Mouse (Mus musculus): Measurements from ENCODE around the gene Zfp831. TPM values are rescaled to one million over a fixed set of nuclear protein-coding genes. Genes with fewer than 3 reads are reported as not detected.

Zfp831 gene
- total RNA-seq (2021), result 10 to 100 TPM; 23.0 to 23.1 TPM
- long read RNA-seq, experiment 1, partial matches to known transcripts, result 0 of 8 reads
- long read RNA-seq, experiment 1, other reads (novel, unspliced or antisense), result 8 of 8 reads
- long read RNA-seq, experiment 2, partial matches to known transcripts, result 0 of 5 reads
- long read RNA-seq, experiment 2, other reads (novel, unspliced or antisense), result 5 of 5 reads

DNA sequence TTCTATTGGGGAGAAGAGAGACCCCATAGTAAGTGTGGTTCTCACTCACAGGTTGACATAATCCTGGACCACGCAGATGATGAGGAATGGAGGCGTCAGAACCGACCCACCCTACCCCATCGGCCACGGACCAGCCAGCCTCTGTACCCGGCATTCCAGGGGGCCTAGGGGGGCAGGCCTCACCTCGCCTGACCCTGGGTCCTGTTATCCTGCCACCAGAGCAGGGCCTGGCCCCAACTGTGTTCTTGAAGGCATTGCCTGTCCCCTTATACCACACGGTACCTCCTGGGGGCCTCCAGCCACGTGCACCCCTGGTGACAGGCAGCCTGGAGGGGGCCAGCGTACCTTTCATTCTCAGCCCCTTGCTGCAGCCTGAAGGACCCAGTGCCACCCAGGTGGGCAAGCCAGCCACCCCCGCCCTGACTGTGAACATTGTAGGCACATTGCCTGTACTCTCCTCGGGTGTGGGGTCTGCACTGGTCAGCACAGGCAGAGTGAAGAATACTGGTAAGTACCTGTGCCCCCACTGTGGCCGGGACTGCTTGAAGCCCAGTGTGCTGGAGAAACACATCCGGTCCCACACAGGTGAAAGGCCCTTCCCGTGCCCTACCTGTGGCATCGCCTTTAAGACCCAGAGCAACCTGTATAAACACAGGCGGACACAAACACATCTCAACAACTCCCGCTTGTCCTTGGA is at the start of gene Zfp831:
Gene Zfp831, plus strand, starts transcription at position 87 of the 697 bp plus-strand sequence.
- no peak for TF ChIP-seq CTCF (conservative IDR thresholded peaks at IDR 0.05)
- DNase-seq (ENCODE audit: low spot score in 2 of 2), result no peak
- H3K4me3 ChIP-seq, result no peak within 1 kb of the TSS
- H3K27ac ChIP-seq, result no peak within 1 kb of the TSS

- TF ChIP-seq CTCF (conservative IDR thresholded peaks at IDR 0.05), result no peak
- DNase-seq (ENCODE audit: low spot score in 2 of 2), result no peak
- Histone ChIP-seq H3K4me3 (no peak overlapping the region), H3K27ac (no peak overlapping the region)
Observed at GRCm38 (mm10) chr2:174594965-174595364, 48.4 kb upstream of the Zfp831 start.

DNA sequence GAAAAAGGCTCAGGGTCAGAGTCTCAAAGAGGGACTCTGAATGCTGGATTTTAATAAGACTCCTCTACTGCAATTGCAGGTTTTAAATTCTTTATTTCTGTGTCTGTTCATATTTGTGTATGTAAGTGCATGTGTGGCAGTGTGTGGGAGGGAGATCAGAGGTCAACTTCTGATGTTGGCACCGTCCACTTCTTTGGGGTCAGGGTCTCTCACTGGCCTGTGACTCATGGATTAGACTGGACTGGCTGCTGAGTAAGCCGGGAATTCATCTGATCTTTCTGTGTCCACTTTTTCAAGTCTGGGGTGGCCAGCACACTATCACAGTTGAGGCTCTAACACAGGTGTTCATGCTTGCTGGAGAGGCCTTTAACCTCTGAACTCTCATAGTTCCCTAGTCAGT is 47.7 kb upstream of the Zfp831 start:
- H3K27ac ChIP-seq, result no peak overlapping the region
- no peak for TF ChIP-seq CTCF (conservative IDR thresholded peaks at IDR 0.05)
- no peak overlapping the region for H3K4me3 ChIP-seq
- DNase-seq (ENCODE audit: low spot score in 2 of 2), result no peak

DNA sequence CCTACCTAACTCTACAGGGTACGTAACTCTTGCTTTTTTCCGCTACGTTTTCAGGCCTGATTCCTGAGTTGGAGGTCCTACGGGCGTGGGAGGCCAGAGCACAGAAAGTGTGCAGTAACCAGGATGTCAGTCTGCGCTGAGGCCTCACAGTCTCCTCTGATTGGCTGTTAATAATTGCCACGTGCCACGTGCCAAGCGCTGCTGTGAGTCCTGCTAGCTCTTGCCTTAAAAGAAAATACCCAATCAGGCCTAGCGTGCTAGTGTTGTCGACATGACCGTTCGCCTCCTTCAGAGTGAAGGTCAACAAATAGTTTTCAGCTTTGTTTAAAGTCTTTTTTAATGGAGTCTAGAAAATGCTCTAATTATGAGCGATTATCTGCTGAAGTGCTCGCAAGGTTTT is 46.9 kb upstream of the Zfp831 start:
- TF ChIP-seq CTCF (conservative IDR thresholded peaks at IDR 0.05), result no peak
- no peak for DNase-seq (ENCODE audit: low spot score in 2 of 2)
- Histone ChIP-seq H3K4me3 (no peak overlapping the region), H3K27ac (no peak overlapping the region)

- H3K27ac ChIP-seq, result peak overlapping the region; percentile 98
- peak overlapping the region; percentile 62 for H3K4me3 ChIP-seq
- TF ChIP-seq CTCF (conservative IDR thresholded peaks at IDR 0.05), result no peak
- DNase-seq (ENCODE audit: low spot score in 2 of 2), result peak; percentile 64 to 68
Observed at GRCm38 (mm10) chr2:174598451-174598850, 44.9 kb upstream of the Zfp831 start.

- peak overlapping the region; percentile 62 for H3K4me3 ChIP-seq
Observed at GRCm38 (mm10) chr2:174599071-174599635, 44.2 kb upstream of the Zfp831 start.

GRCm38 (mm10) chr2:174599853-174600271 is 43.5 kb upstream of the Zfp831 start:
- Histone ChIP-seq H3K4me3 (peak overlapping the region; percentile 62), H3K27ac (peak overlapping the region; percentile 98)
- no peak for TF ChIP-seq CTCF (conservative IDR thresholded peaks at IDR 0.05)
- DNase-seq (ENCODE audit: low spot score in 2 of 2), result peak; percentile 51 to 66

More at GRCm38 (mm10) chr2:174599071-174599635, 44.2 kb upstream of the Zfp831 start:
- peak in 1 of 2 experiments; percentile 24 for DNase-seq (ENCODE audit: low spot score in 2 of 2)
- no peak for TF ChIP-seq CTCF (conservative IDR thresholded peaks at IDR 0.05)
- peak overlapping the region; percentile 98 for H3K27ac ChIP-seq

- H3K27ac ChIP-seq, result no peak overlapping the region
- TF ChIP-seq CTCF (conservative IDR thresholded peaks at IDR 0.05), result no peak
- no peak for DNase-seq (ENCODE audit: low spot score in 2 of 2)
- H3K4me3 ChIP-seq, result no peak overlapping the region
Observed at GRCm38 (mm10) chr2:174601938-174602685, 41.2 kb upstream of the Zfp831 start.

GRCm38 (mm10) chr2:174603321-174603720 is 40.0 kb upstream of the Zfp831 start:
- no peak for TF ChIP-seq CTCF (conservative IDR thresholded peaks at IDR 0.05)
- no peak overlapping the region for H3K4me3 ChIP-seq
- H3K27ac ChIP-seq, result no peak overlapping the region
- no peak for DNase-seq (ENCODE audit: low spot score in 2 of 2)

GRCm38 (mm10) chr2:174605020-174605419 is 38.3 kb upstream of the Zfp831 start:
- Histone ChIP-seq H3K4me3 (no peak overlapping the region), H3K27ac (no peak overlapping the region)
- no peak for DNase-seq (ENCODE audit: low spot score in 2 of 2)
- no peak for TF ChIP-seq CTCF (conservative IDR thresholded peaks at IDR 0.05)

DNA sequence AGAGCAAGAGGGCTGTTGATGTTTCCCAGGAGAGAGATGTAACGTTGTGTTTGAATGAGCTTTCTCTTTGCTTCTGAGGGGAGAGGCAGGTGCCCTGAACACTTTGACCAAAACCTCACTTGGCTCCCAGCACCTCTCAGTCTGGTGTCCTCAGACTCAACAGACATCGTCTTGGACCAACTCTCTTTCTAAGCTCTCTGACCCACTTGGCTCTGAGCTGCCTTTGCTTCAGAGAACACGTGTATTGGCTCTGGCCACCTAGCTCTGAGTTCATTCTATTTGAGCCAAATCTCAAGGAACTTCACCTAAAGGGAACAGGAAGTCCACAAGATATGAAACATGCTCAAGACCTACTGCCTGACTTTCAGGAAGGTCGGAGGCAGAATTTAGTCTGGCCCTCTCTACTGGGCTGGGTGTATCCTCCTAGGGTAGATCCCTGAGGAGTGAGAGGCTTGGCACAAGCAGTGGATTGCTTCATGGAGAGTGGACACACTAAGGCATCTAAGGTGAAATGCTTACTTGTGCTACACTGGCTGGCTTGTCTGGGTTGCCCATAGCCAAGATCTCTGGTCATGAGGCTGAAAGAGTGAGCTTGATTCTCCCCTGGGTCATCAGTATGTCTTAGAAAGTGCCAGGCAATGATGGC is 37.8 kb upstream of the Zfp831 start:
- no peak for TF ChIP-seq CTCF (conservative IDR thresholded peaks at IDR 0.05)
- Histone ChIP-seq H3K4me3 (no peak overlapping the region), H3K27ac (no peak overlapping the region)
- no peak for DNase-seq (ENCODE audit: low spot score in 2 of 2)

GRCm38 (mm10) chr2:174606376-174606775 is 37.0 kb upstream of the Zfp831 start:
- DNase-seq (ENCODE audit: low spot score in 2 of 2), result no peak
- no peak for TF ChIP-seq CTCF (conservative IDR thresholded peaks at IDR 0.05)
- Histone ChIP-seq H3K27ac (no peak overlapping the region), H3K4me3 (no peak overlapping the region)
